Mouse (Mus musculus) neutrophil, adult 5-6 weeks (primary cell): ENCODE data around the gene Sun2. TPM values are rescaled to one million over a fixed set of nuclear protein-coding genes. Genes with fewer than 3 reads are reported as not detected.
A peak's percentile ranks its signal among the peaks of the same experiment; 100 is the strongest.

Experiments
- ATAC-seq: fragments of 151-379, 151-347 bp; 2 replicates; pipeline ENCODE4 v1.8.0; 2017; ENCODE audit warnings: mild to moderate bottlenecking, moderate TSS enrichment; ENCODE audit not compliant: insufficient number of reproducible peaks, poor library complexity, low FRiP score, severe bottlenecking; ENCODE audit errors: extremely low read depth
- total RNA-seq: library from RNA; stranded (forward); fragments of 200-1000 nt; gene quantifications from 2 replicates; pipeline ENCODE4 v1.2.3, GENCODE M21; 2017

Gene Sun2
- total RNA-seq, 1 experiment from 2014 or later, result 268 TPM

DNA sequence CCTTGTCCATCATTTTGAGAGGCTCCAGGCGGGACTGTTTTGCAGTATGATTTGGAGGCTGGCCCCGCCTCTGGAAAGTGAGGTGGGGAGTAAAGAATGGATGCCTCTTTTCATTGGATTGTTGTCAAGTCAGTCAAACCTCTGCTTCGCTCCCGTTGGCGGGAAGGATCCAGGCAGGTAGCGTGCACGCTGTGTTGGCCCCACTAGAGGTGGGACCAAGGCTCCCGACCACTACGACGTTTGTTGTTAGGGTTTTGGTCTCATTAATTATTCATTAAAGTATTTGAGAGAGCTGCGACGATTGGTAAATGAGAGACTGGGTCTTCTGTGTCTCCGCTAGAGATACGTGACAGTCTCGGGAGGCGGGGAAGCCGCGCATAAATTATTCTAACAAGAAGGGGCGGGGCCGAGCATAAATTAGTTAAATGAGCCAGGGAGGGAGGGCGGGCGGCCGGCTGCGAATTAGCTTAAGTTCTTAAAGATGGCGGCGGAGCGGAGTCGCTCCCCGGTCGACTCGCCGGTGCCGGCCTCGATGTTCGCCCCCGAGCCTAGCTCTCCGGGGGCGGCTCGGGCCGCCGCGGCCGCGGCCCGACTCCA lies 51.8 kb downstream of the Sun2 start, which contains the start of gene Gtpbp1:
Gene Gtpbp1 (plus strand): TSS at position 420 of the 597 bp plus-strand sequence.
- ATAC-seq, result peak; percentile 79

DNA sequence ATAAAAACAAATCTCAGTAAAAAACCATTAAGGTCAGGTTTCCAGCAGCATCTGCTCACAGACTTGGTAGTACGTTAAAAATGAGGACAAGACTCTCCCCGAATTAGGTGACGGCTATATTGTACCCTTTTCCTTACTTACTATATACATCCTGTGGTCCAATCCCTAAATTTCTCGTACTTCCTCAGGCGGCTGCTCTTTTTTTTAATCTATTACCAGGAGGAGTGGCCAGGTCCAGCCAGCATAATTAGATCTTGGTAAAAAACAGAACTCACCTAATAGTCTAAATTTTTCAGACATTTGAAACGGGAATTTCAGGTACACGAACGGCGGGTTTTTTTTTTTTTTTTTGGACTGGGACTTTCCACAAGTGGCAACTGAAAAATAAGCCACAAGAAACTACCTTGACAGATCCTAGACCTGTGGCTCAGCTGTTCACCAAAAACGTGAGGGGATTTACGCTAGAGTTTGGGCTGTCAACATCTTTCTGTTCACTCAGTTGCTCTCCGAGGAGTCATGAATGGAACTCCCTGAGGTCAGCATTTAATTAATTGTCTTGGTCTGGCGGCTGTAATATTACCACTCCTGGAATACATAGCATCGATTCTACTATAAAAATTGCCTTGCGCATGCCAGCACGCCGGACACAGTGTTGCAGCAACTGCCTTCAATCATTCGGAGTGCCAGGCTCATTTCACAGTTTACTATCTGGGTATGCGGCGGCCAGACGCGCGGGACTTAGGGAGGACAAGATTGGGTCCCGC lies 52.5 kb downstream of the Sun2 start:
- no peak for ATAC-seq

DNA sequence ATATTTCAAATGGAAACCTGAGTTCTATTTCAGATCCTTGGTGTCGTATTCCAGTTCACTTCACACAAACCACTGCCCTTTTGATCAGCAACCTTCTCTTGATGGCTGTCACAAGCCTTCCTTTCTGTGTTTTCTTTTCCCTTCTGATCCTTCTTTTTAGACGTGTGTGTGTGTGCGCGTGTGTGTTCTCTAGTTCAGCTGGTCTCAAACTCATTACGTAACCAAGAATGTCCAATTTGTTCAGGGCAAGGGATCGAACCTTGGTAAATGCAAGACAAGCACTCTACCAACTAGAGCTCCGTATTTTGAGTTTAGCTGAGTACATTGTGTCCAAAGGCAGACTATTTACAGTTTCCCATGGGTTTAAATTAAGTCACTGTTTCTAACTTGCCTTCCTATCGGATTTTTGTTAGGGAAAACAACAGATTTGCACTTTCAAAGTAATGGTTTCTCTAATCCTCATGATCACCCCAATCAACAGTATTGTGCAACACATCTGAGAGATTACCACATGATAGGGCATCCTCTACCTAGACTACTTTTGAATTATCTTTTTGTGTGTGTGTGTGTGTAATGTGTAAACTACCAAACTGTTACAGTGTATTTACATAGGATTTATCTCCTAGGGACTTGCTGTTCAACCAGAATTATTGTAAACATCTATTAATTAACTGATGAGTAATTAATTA lies 53.9 kb downstream of the Sun2 start:
- ATAC-seq, result no peak

DNA sequence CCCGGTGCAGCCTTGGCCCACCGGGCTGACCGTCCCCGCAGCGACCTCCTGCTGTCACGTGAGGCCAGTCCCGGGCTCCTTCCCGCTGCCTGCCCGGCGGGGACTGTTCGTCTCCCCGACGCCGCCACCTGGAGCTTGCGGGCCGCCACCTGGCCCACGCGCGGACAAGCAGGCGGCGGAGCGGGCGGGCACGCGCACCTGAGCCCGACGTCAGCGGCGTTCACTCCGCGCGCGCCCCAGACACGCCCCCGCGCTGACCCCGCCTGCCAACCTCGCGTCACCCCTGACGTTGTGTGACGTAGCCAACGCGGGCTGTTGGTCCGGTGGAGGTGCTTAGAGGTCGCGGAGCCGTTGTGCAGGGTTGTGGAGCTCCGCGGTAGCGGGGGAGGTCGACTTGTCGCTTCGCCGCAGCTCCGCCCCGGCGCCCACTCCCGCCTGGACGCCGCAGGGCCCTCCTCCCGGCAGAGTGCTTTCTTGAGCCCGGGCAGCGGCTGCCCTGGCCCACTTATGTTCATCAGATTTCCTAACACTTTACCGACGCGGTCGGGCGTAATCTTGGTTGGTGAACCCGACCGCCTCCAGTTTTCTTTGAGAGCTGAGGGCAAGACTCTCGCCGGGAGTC lies 54.6 kb downstream of the Sun2 start, which contains the start of gene Josd1:
Gene Josd1 (minus strand): TSS at position 274 of the 622 bp plus-strand sequence.
- peak; percentile 65 for ATAC-seq

DNA sequence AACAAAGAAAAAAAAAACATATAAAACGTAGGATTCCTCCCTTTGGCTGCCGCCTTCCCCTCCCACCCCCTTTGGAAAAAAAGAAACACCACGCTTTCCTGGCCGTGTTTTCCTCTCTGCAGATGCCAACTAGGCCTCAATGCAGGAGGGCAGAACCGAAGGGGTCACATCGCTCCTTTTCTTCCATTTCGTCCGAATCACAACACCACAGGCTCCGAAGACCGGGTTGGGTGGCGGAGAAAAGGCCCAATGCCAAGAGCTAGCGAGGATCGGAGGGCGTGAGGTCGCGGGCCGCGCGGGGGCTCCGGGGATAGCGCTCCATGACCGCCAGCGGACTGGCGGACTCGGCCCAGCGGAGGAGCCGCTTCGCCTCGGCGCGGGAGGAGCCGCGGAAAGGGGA lies 55.2 kb downstream of the Sun2 start:
- ATAC-seq, result no peak

DNA sequence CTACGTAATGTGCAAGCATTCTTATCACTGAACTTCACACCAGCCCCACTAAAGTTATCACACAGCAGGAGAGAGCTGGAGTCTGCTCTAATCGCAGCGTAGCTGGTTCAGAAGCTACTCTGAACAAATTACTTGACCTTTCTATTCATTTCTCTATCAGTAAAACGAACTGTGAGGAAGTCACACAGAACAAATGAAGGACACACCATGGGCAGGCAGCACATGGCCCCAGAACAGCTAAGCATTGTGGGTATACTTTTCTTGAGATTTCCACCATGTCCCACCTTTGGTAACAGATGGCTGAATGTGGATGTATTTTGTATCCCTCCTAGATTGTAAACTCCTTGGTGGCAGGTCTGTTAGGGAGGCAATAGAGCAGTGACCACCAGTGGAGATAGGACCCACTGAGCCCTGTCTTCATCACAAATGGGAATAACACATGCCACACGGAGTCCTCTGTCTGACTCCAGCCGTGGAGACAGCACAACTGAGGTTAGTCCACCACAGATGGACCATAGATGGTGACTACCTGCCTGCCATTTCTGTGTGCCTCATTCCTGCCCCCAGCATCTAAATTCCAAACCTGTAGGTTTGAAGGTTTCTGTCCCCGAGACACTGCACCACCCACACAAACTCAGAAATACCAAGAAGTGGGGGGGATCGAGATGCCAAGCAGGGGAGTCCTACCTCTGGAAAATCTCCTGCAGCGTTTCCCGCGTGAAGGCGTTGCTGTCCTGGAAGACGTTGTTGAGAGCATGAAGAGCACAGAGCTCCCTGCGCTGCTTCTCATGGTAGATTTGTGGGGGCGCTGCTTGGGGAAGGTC lies 56.1 kb downstream of the Sun2 start:
- ATAC-seq, result no peak

DNA sequence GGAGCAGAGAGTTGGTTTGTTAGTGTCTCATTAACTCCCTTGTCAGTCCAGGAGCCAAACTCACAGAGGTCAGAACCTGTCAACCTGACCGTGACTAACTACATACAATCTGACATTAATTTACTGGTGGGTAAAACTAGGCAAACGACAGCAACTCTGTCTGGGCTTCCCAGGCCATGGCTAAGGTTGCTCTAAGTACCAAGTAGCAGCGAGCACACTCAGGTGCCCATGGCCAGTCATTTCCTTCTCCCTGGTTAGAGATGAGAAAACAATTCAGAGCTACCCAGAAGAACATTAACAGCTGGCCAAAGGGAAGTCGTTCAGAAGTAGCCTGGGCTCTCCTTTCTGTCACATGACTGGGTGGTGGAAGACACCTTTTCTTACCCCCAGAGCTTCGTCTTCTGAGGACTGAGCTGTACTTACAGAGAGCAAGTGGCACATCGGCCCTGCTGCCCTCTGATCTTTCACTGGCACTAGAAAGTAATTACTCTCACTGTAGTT lies 57.1 kb downstream of the Sun2 start:
- ATAC-seq, result no peak

DNA sequence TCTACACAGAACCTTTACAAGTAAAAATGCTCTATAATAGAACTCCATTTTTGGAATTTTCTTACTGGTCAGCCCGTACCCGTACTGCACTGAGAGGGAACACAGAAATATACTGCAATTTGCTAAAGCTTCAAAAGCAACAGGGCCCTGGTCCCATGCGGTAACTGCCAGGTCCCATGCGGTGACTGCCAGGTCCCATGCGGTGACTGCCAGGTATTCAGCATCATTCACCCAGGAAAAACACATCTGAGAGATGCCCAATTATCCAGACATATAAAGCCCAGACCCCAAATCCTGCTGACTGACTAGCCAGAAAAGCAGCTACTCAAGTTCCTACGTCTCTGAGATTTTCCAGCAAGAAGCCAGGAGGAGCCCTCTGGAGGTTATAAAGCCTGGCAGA lies 57.7 kb downstream of the Sun2 start:
- no peak for ATAC-seq

DNA sequence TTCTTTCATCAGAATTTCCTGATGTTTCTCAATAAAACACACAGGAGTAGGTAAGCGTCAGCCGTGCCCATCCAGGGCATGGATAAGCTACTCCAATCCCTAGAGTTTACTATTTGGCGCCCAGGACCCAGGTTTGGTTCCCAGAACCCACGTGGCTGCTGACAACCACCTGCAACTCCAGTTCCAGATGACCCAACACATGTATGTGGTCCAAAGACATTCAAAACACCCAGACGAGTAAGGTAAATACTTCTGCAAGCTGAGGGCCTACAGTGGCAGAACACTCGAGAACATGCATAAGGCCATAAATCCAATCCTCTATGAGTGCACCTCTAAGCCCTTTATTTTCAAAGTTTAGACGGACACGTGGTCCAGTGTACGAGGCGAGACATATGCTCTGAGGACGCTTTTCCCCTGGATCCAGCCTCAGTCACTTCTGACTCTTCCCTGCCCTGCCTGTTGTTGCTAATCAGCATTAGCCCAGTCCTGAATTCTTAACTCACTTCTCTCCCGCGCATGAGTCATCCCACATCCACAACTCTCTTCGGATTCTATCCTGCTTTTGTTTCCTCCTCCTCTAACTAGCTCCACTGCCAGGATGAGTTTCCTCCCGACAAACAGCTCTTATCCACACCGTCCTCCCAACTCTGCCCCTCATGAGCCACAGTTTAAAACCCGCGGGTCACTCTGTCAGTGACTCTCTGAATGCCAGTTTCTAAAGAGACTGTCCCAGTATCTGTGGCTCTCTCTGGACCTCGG lies 58.5 kb downstream of the Sun2 start:
- no peak for ATAC-seq

DNA sequence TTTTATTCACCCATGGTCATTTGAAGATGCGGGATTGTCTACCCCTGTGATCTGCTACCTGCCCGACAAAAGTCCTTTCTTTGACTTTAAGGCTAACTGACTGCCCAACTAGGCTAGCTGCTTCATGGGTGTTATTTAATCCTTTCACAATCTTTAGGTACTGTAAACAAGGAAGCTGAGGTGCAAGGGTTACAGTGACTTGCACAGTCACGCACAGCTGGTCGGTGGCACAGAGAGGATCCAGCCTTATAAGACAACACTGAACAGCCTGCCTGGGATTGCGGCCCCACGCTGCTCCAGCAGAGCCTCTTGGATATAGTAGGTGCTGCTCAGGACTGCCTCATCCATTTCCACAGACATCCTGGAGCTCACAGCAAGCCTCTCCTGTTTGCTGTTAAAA lies 59.2 kb downstream of the Sun2 start:
- ATAC-seq, result peak; percentile 36; the same call in 1 of the 2 replicates

DNA sequence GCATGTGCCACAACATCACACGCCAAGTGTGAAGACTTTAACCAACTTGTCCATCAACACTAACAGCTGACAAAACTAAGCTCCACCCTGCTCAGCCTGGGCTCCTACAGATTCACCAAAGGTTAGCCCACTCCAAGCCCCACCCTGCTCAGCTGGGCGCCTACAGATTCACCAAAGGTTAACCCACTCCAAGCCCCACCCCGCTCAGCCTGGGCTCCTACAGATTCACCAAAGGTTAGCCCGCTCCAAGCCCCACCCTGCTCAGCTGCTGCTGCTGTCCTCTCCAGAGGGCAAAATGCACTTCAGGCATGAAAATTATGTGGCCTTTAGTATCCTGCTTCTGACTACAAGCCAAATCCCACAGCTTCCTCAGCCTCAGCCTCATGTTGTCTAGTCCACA lies 60.4 kb downstream of the Sun2 start:
- ATAC-seq, result no peak

DNA sequence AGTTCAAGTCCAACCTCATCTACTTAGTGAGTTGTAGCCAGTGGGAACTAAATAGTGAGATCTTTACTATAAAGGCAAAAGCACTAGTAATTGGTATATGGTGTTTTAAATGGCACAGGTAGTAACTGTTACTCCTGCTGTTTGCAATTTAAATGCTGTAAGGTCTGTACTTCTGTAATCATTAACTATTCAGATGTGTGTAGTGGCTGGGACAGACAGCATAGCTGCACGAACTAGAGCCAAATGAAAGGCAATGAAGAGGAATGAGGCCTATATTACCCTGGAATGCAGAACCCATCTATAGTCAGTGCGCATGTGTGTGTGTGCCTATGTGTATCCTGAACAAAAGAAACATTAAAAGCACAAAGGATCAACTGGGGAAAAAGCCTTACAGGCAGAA lies 64.4 kb downstream of the Sun2 start:
- no peak for ATAC-seq

Other genes with a start within 250 kb of the Sun2 start
- gene Kcnj4, start 237.3 kb downstream of the Sun2 start, total RNA-seq, result not detected in 2 replicates
- gene Kdelr3, start 226.1 kb downstream of the Sun2 start, total RNA-seq, result not detected in 2 replicates
- 371 and 386 TPM in 2 replicates for gene Ddx17, start 195.8 kb downstream of the Sun2 start, total RNA-seq
- not detected in 2 replicates for gene Dmc1, start 137.4 kb downstream of the Sun2 start, total RNA-seq
- gene Fam227a, start 83.6 kb downstream of the Sun2 start, total RNA-seq, result 12.3 and 19.3 TPM in 2 replicates
- gene Cby1, start 83.3 kb downstream of the Sun2 start, total RNA-seq, result 18.8 and 22.0 TPM in 2 replicates
- gene Tomm22, start 71.7 kb downstream of the Sun2 start, total RNA-seq, result 68.0 and 76.0 TPM in 2 replicates
- 17.2 and 20.5 TPM in 2 replicates for gene Josd1, start 54.6 kb downstream of the Sun2 start, total RNA-seq
- 67.9 and 87.6 TPM in 2 replicates for gene Gtpbp1, start 51.7 kb downstream of the Sun2 start, total RNA-seq
- gene Dnal4, start 35.3 kb upstream of the Sun2 start, total RNA-seq, result 11.6 and 12.2 TPM in 2 replicates
- 0.12 TPM in 2 replicates for gene Nptxr, start 62.2 kb upstream of the Sun2 start, total RNA-seq
- gene Npcd, start 91.7 kb upstream of the Sun2 start, total RNA-seq, result not detected in 2 replicates
- 11.3 and 12.0 TPM in 2 replicates for gene Cbx6, start 92.2 kb upstream of the Sun2 start, total RNA-seq
- gene Apobec3, start 149.1 kb upstream of the Sun2 start, total RNA-seq, result 473 and 531 TPM in 2 replicates
- gene Cbx7, start 228.6 kb upstream of the Sun2 start, total RNA-seq, result 109 and 121 TPM in 2 replicates